Mouse (Mus musculus) lung, adult 2 months (tissue): ENCODE measurements around the gene Piga.

ENCODE experiments used
- CTCF ChIP-seq: fragments of 200-500 bp; IDR thresholded peaks from 2 replicates; pipeline ENCODE4 v1.5.1; 2011; ENCODE audit warnings: mild to moderate bottlenecking, low read length, control low read depth; ENCODE audit not compliant: insufficient read depth
- POLR2A ChIP-seq: fragments of 200-500 bp; IDR thresholded peaks from 2 replicates; pipeline ENCODE4 v1.6.1; 2011; ENCODE audit warnings: low read depth, mild to moderate bottlenecking, control low read depth, low read length, borderline replicate concordance; ENCODE audit errors: extremely low read depth

DNA sequence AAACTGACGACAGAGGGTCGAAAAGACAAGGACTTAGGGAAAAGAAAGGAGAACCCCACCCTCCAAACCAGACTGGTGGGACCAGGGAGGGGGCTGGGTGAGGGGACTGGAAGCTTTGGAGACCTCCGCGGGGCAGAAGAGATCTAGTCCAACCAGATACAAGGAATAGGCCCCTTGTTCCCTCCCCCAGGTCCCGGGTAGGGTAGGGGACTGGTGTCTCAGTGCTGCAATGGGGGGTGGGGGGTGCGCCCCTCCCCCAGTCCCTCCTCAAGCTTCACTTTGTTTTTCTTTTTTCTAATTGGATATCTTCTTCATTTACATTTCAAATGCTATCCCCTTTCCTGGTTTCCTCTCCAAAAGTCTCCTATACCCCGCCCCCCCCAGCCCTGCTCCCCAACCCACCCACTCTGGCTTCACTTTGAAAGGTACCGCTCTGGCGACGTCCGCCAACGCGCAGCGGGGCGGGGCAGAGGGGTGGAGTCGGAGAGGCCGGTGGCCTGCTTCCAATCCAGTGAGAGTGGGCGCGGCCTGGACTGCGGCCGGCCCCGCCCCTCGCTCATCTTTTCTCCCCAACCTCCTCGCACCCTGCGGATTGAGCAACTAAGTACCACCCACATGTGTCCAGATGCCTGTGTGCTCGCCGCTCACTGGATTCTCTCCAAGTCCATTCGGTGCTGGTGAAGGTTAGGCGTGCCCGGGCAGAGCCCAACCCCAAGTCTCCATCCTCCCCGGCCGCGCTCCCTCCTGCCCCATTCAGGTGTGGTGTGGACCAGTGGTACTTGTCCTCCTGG lies 37.8 kb upstream of the Piga start:
- TF ChIP-seq CTCF (no peak), POLR2A (no peak)
